Comparison of ENCODE assay signal across 8 mouse cellular contexts in genomic region chr12:16808045-16808444, GRCm38 (mm10). TPM values are rescaled to one million over a fixed set of nuclear protein-coding genes. Genes with fewer than 3 reads are reported as not detected.
DNase-seq lines count a peak whose midpoint lies in the region; ATAC-seq and TF ChIP-seq lines count a peak whose summit lies in the region.

No protein-coding gene starts in this region.

- peaks cover 46% of the 10 kb centered on the region for H3K27me3 ChIP-seq in hindbrain, embryonic 10.5 days (ENCODE audit: insufficient read depth, poor library complexity, severe bottlenecking)
- H3K27me3 ChIP-seq in hindbrain, embryonic 12.5 days = peaks cover 27% of the 10 kb centered on the region
- H3K27me3 ChIP-seq in thymus, adult 2 months (ENCODE audit: control insufficient read depth, insufficient read depth, low read length) = no peaks in the 10 kb centered on the region
- H3K27me3 ChIP-seq in kidney, postnatal 0 days (ENCODE audit: insufficient read depth, low read length) = no peaks in the 10 kb centered on the region
- H3K27me3 ChIP-seq in midbrain, embryonic 10.5 days (ENCODE audit: low read depth, poor library complexity, severe bottlenecking) = peaks cover 48% of the 10 kb centered on the region

- H3K27ac ChIP-seq in hindbrain, embryonic 10.5 days = no peak overlapping the region
- H3K27ac ChIP-seq in hindbrain, embryonic 12.5 days = no peak overlapping the region
- H3K27ac ChIP-seq in thymus, adult 2 months (ENCODE audit: control insufficient read depth, insufficient read depth, low read length) = no peak overlapping the region
- no peak overlapping the region for H3K27ac ChIP-seq in kidney, postnatal 0 days
- no peak overlapping the region for H3K27ac ChIP-seq in midbrain, embryonic 10.5 days (replicated peaks)

- H3K9ac ChIP-seq in hindbrain, embryonic 12.5 days = no peak overlapping the region
- H3K9ac ChIP-seq in kidney, postnatal 0 days (ENCODE audit: low read depth, low read length) = no peak overlapping the region

- ATAC-seq in hindbrain, embryonic 12.5 days (ENCODE audit: low FRiP score) = no peak
- peak; percentile 71 for ATAC-seq in common myeloid progenitor, adult 5-6 weeks (replicated peaks; ENCODE audit: low read depth, poor library complexity, severe bottlenecking)
- ATAC-seq in kidney, postnatal 0 days (replicated peaks; ENCODE audit: low FRiP score, low read depth) = no peak
- peak; percentile 35; the same call in 1 of the 2 replicates for ATAC-seq in neutrophil, adult 5-6 weeks (ENCODE audit: extremely low read depth, insufficient number of reproducible peaks, low FRiP score, poor library complexity, severe bottlenecking)

- peaks cover 53% of the 10 kb centered on the region for H3K4me1 ChIP-seq in hindbrain, embryonic 10.5 days (replicated peaks)
- peaks cover 18% of the 10 kb centered on the region for H3K4me1 ChIP-seq in hindbrain, embryonic 12.5 days
- H3K4me1 ChIP-seq in thymus, adult 2 months (replicated peaks; ENCODE audit: control insufficient read depth, insufficient read depth, low read length) = peaks cover 7% of the 10 kb centered on the region
- H3K4me1 ChIP-seq in kidney, postnatal 0 days (replicated peaks; ENCODE audit: insufficient read depth, low read length) = 0 out of 2 replicates have a peak, but pooled peaks cover 3% of the 10 kb centered on the region
- H3K4me1 ChIP-seq in midbrain, embryonic 10.5 days = peaks cover 51% of the 10 kb centered on the region

- no peak overlapping the region for H3K4me2 ChIP-seq in hindbrain, embryonic 12.5 days (replicated peaks)
- H3K4me2 ChIP-seq in kidney, postnatal 0 days (ENCODE audit: low read length) = no peak overlapping the region

- no peaks in the 10 kb centered on the region for H3K36me3 ChIP-seq in hindbrain, embryonic 10.5 days
- H3K36me3 ChIP-seq in hindbrain, embryonic 12.5 days = no peaks in the 10 kb centered on the region
- H3K36me3 ChIP-seq in thymus, adult 2 months (ENCODE audit: control insufficient read depth, insufficient read depth, low read length) = no peaks in the 10 kb centered on the region
- no peaks in the 10 kb centered on the region for H3K36me3 ChIP-seq in kidney, postnatal 0 days (ENCODE audit: insufficient read depth, low read length)
- H3K36me3 ChIP-seq in midbrain, embryonic 10.5 days = 0 out of 2 replicates have a peak, but pooled peaks cover 2% of the 10 kb centered on the region

- TF ChIP-seq POLR2A in thymus, adult 2 months (IDR thresholded peaks at IDR 0.05; ENCODE audit: control insufficient read depth, extremely low read depth, insufficient read depth, low read length, poor library complexity) = no peak

- H3K9me3 ChIP-seq in hindbrain, embryonic 10.5 days = no peaks in the 10 kb centered on the region
- H3K9me3 ChIP-seq in hindbrain, embryonic 12.5 days (replicated peaks) = no peaks in the 10 kb centered on the region
- H3K9me3 ChIP-seq in kidney, postnatal 0 days (replicated peaks; ENCODE audit: low read length) = no peaks in the 10 kb centered on the region
- H3K9me3 ChIP-seq in midbrain, embryonic 10.5 days (replicated peaks) = peaks cover 5% of the 10 kb centered on the region; the same call in 1 of the 2 replicates

- WGBS in hindbrain, embryonic 10.5 days = 45% methylated on average over 3 of the region's 3 CpGs
- WGBS in hindbrain, embryonic 12.5 days = 49% methylated on average over 3 of the region's 3 CpGs
- WGBS in thymus, adult 2 months = 39% methylated on average over 3 of the region's 3 CpGs
- 33% methylated on average over 3 of the region's 3 CpGs for WGBS in kidney, postnatal 0 days
- WGBS in midbrain, embryonic 10.5 days = 48% methylated on average over 3 of the region's 3 CpGs

- TF ChIP-seq CTCF in thymus, adult 2 months (IDR thresholded peaks at IDR 0.05; ENCODE audit: borderline replicate concordance, control insufficient read depth, extremely low read depth, insufficient read depth, low read length, poor library complexity) = no peak
- TF ChIP-seq CTCF in kidney, postnatal 0 days (IDR thresholded peaks at IDR 0.05; ENCODE audit: low read depth) = peak; percentile 82

- peak; percentile 37 for DNase-seq in hindbrain, embryonic 10.5 days (ENCODE audit: low spot score)
- DNase-seq in thymus, adult 2 months = peak; percentile 9
- DNase-seq in thymus, postnatal 0 days (ENCODE audit: low spot score) = no peak
- peak; percentile 94 for DNase-seq in kidney, postnatal 0 days (ENCODE audit: low spot score)
- no peak for DNase-seq in midbrain, embryonic 10.5 days (ENCODE audit: low spot score)

- H3K4me3 ChIP-seq in hindbrain, embryonic 10.5 days = no peak overlapping the region
- no peak overlapping the region for H3K4me3 ChIP-seq in hindbrain, embryonic 12.5 days
- H3K4me3 ChIP-seq in thymus, adult 2 months (ENCODE audit: control insufficient read depth, insufficient read depth, low read length) = no peak overlapping the region
- no peak overlapping the region for H3K4me3 ChIP-seq in kidney, postnatal 0 days (replicated peaks; ENCODE audit: low read depth, low read length)
- H3K4me3 ChIP-seq in midbrain, embryonic 10.5 days = no peak overlapping the region

RNA-seq across cellular contexts. Expression of gene E2f6, which starts 2.7 kb away (rescaled TPM):
- polyA plus RNA-seq in hindbrain, embryonic 10.5 days (2016; fragmentation: Nextera tagmentation; extraction: Ambion mirVana) = 65.4 TPM in 2 replicates
- polyA plus RNA-seq in hindbrain, embryonic 12.5 days (2016; fragmentation: Nextera tagmentation; extraction: Ambion mirVana) = 65.9 and 75.6 TPM in 2 replicates
- 18.8 and 19.9 TPM in 2 replicates for polyA plus RNA-seq in thymus, adult 2 months (2012; rRNA removed)
- polyA plus RNA-seq in thymus, postnatal 0 days (2015; fragmentation: Nextera tagmentation; extraction: Ambion mirVana) = 22.7 and 23.6 TPM in 2 replicates
- total RNA-seq in common myeloid progenitor, adult 5-6 weeks (2017) = 38.9 and 54.0 TPM in 2 replicates
- polyA plus RNA-seq in kidney, postnatal 0 days (2015; fragmentation: Nextera tagmentation; extraction: Ambion mirVana) = 25.3 and 26.8 TPM in 2 replicates
- total RNA-seq in neutrophil, adult 5-6 weeks (2017) = 5.8 and 7.3 TPM in 2 replicates
- polyA plus RNA-seq in midbrain, embryonic 10.5 days (2016; fragmentation: Nextera tagmentation; extraction: Ambion mirVana) = 72.8 and 73.0 TPM in 2 replicates

RNA-seq across cellular contexts. Expression of gene Greb1, which starts 7.4 kb away (rescaled TPM):
- 19.0 and 28.1 TPM in 2 replicates for polyA plus RNA-seq in hindbrain, embryonic 10.5 days (2016; fragmentation: Nextera tagmentation; extraction: Ambion mirVana)
- 4.5 and 6.5 TPM in 2 replicates for polyA plus RNA-seq in hindbrain, embryonic 12.5 days (2016; fragmentation: Nextera tagmentation; extraction: Ambion mirVana)
- 1.2 and 10.6 TPM in 2 replicates for polyA plus RNA-seq in thymus, adult 2 months (2012; rRNA removed)
- polyA plus RNA-seq in thymus, postnatal 0 days (2015; fragmentation: Nextera tagmentation; extraction: Ambion mirVana) = 1.2 and 2.0 TPM in 2 replicates
- 0.05 TPM in 1 of 2 replicates, not detected in the other for total RNA-seq in common myeloid progenitor, adult 5-6 weeks (2017)
- polyA plus RNA-seq in kidney, postnatal 0 days (2015; fragmentation: Nextera tagmentation; extraction: Ambion mirVana) = 1.3 and 2.0 TPM in 2 replicates
- total RNA-seq in neutrophil, adult 5-6 weeks (2017) = not detected in 2 replicates
- 24.0 and 31.0 TPM in 2 replicates for polyA plus RNA-seq in midbrain, embryonic 10.5 days (2016; fragmentation: Nextera tagmentation; extraction: Ambion mirVana)

Comparison
In these comparisons a context has a peak if more than half of its experiments do, and no peak if none do; other contexts are left out.
1. DNase-seq: peak in hindbrain, embryonic 10.5 days (single experiment), thymus, adult 2 months (single experiment) and kidney, postnatal 0 days (single experiment); none in thymus, postnatal 0 days (single experiment) and midbrain, embryonic 10.5 days (single experiment).
2. ATAC-seq: peak in common myeloid progenitor, adult 5-6 weeks (single experiment) and neutrophil, adult 5-6 weeks (single experiment); none in hindbrain, embryonic 12.5 days (single experiment) and kidney, postnatal 0 days (single experiment).